ENCODE assay signal across 8 mouse cellular contexts in the genomic region with DNA sequence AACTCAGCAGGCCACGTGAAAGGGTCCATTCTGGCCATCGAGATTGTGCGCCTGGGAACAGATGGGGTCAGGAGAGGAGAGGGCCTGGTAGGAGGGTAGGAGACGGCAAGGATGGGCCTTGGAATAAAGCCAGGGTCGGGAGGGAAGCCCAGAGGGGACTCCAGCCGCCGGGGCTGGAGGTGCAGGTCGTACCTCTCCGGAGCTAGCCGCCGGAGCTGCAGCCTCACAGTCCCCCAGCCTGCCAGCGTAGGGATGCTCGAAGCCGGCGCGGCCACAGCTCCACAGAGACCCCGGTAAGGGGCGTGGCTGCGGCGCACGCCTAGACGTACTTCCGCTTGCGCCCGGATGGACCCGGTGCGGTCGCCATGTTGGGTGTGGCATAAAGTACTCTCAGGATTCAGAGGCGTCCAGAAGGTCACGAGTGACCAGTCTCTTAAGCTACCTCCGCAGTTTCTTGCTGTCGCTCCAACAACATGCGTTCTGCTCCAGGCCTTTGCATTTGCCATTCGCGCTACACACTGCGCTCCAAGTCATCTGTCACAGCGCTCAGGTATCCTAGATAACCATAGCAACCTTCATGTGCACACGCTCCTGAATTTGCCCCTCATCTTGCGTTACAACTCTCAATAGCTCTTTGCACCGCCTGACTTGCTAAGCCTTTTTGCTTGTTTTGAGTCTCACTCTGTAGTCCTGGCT. TPM values are rescaled to one million over a fixed set of nuclear protein-coding genes. Genes with fewer than 3 reads are reported as not detected.
DNase-seq lines count a peak whose midpoint lies in the region; ATAC-seq lines count a peak whose summit lies in the region.

Gene Fbxl18 (minus strand): TSS at position 504 of the 696 bp plus-strand sequence.

- peak; percentile 82 for ATAC-seq in frontal cortex, adult (ENCODE audit: low TSS enrichment)

- H3K4me1 ChIP-seq in hindbrain, embryonic 10.5 days (replicated peaks): peaks cover 24% of the 10 kb centered on the region

- H3K9me3 ChIP-seq in hindbrain, embryonic 10.5 days: no peaks in the 10 kb centered on the region

- no peaks in the 10 kb centered on the region for H3K27me3 ChIP-seq in hindbrain, embryonic 10.5 days (ENCODE audit: insufficient read depth, poor library complexity, severe bottlenecking)

- WGBS in hindbrain, embryonic 10.5 days: under 1% methylated on average over 40 of the region's 40 CpGs

- H3K36me3 ChIP-seq in hindbrain, embryonic 10.5 days: peaks cover 20% of the 10 kb centered on the region

- H3K27ac ChIP-seq in hindbrain, embryonic 10.5 days: peak within 1 kb of the TSS; percentile 91

- DNase-seq in MN1 (ENCODE audit: low spot score): peak; percentile 96
- DNase-seq in cerebellum, adult 8-10 months: peak; percentile 89
- DNase-seq in hindbrain, embryonic 10.5 days (ENCODE audit: low spot score): peak; percentile 92
- DNase-seq in layer of hippocampus, postnatal 14 days (ENCODE audit: low spot score in 2 of 2): peak; percentile 84 to 92
- peak; percentile 90 for DNase-seq in lung, postnatal 25 days (ENCODE audit: low spot score)
- peak; percentile 92 for DNase-seq in retina, embryonic 14.5 days (ENCODE audit: low spot score)
- peak; percentile 95 for DNase-seq in thymus, postnatal 4 days

- peak within 1 kb of the TSS; percentile 68 for H3K4me3 ChIP-seq in hindbrain, embryonic 10.5 days

RNA-seq across cellular contexts. Expression of gene Fbxl18, which starts in this region (rescaled TPM):
- polyA plus RNA-seq in hindbrain, embryonic 10.5 days (2016; fragmentation: Nextera tagmentation; extraction: Ambion mirVana): 23.8 and 24.2 TPM in 2 replicates
- 10 to 100 TPM; 43.1 to 46.7 TPM for total RNA-seq in layer of hippocampus, postnatal 14 days (2021)

Comparison
In these comparisons a context has a peak if more than half of its experiments do, and no peak if none do; other contexts are left out.
1. Peak in every context shown above with its lines: DNase-seq, ATAC-seq, H3K4me3 ChIP-seq and H3K27ac ChIP-seq.